Mouse (Mus musculus): Measurements from ENCODE around the gene Olfr924. TPM values are rescaled to one million over a fixed set of nuclear protein-coding genes. Genes with fewer than 3 reads are reported as not detected.
"Not testable (repeated sequence)": the region's sequence is repeated elsewhere in the genome, so short reads cannot be mapped to it uniquely, and the experiment has no call there.

The Olfr924 gene
- 0.05 TPM in 1 of 2 replicates, not detected in the other for polyA plus RNA-seq (2012; rRNA removed)

- 78% methylated on average over 1 of the region's 1 CpGs for WGBS
- DNase-seq, result no peak
- no peak for TF ChIP-seq CTCF (IDR thresholded peaks at IDR 0.05; ENCODE audit: borderline replicate concordance, insufficient read depth, low read depth, low read length)
- no peak for TF ChIP-seq POLR2A (IDR thresholded peaks at IDR 0.05; ENCODE audit: borderline replicate concordance, insufficient read depth, low read length)
Measured at GRCm38 (mm10) chr9:38844149-38844548, at the start of gene Olfr924. Gene Olfr924, plus strand, starts transcription at chr9:38844449.

GRCm38 (mm10) chr9:38805696-38806095 lies 38.6 kb upstream of the Olfr924 start:
- no peak for TF ChIP-seq CTCF (IDR thresholded peaks at IDR 0.05; ENCODE audit: borderline replicate concordance, insufficient read depth, low read depth, low read length)
- no peak for TF ChIP-seq POLR2A (IDR thresholded peaks at IDR 0.05; ENCODE audit: borderline replicate concordance, insufficient read depth, low read length)
- no peaks in the 10 kb centered on the region for H3K4me1 ChIP-seq (ENCODE audit: control insufficient read depth, insufficient read depth, low read length)
- DNase-seq, result no peak

More at GRCm38 (mm10) chr9:38844149-38844548, at the start of gene Olfr924:
- Histone ChIP-seq H3K27ac (ENCODE audit: insufficient read depth, low read length) (no peak within 1 kb of the TSS), H3K27me3 (ENCODE audit: control insufficient read depth, insufficient read depth, low read length) (no peaks in the 10 kb centered on the region), H3K4me1 (ENCODE audit: control insufficient read depth, insufficient read depth, low read length) (no peaks in the 10 kb centered on the region), H3K4me3 (replicated peaks; ENCODE audit: insufficient read depth, low read depth, low read length) (no peak within 1 kb of the TSS)

GRCm38 (mm10) chr9:38814314-38814713 lies 29.9 kb upstream of the Olfr924 start, which contains the start of gene Olfr922:
Gene Olfr922, plus strand, starts transcription at chr9:38814614.
- no peaks in the 10 kb centered on the region for H3K4me1 ChIP-seq (ENCODE audit: control insufficient read depth, insufficient read depth, low read length)
- DNase-seq, result no peak
- H3K4me3 ChIP-seq (replicated peaks; ENCODE audit: insufficient read depth, low read depth, low read length), result no peak within 1 kb of the TSS
- 60% methylated on average over 2 of the region's 2 CpGs for WGBS
- no peak within 1 kb of the TSS for H3K27ac ChIP-seq (ENCODE audit: insufficient read depth, low read length)
- H3K27me3 ChIP-seq (ENCODE audit: control insufficient read depth, insufficient read depth, low read length), result no peaks in the 10 kb centered on the region
- TF ChIP-seq CTCF (IDR thresholded peaks at IDR 0.05; ENCODE audit: borderline replicate concordance, insufficient read depth, low read depth, low read length), result no peak
- no peak for TF ChIP-seq POLR2A (IDR thresholded peaks at IDR 0.05; ENCODE audit: borderline replicate concordance, insufficient read depth, low read length)

More at GRCm38 (mm10) chr9:38805696-38806095, 38.6 kb upstream of the Olfr924 start:
- Histone ChIP-seq H3K27ac (ENCODE audit: insufficient read depth, low read length) (no peak overlapping the region), H3K4me3 (replicated peaks; ENCODE audit: insufficient read depth, low read depth, low read length) (no peak overlapping the region), H3K27me3 (ENCODE audit: control insufficient read depth, insufficient read depth, low read length) (no peaks in the 10 kb centered on the region)

GRCm38 (mm10) chr9:38815458-38815986 lies 28.7 kb upstream of the Olfr924 start:
- Histone ChIP-seq H3K27me3 (ENCODE audit: control insufficient read depth, insufficient read depth, low read length) (no peaks in the 10 kb centered on the region), H3K27ac (ENCODE audit: insufficient read depth, low read length) (no peak overlapping the region), H3K4me3 (replicated peaks; ENCODE audit: insufficient read depth, low read depth, low read length) (no peak overlapping the region), H3K4me1 (ENCODE audit: control insufficient read depth, insufficient read depth, low read length) (no peaks in the 10 kb centered on the region)
- no peak for DNase-seq
- no peak for TF ChIP-seq POLR2A (IDR thresholded peaks at IDR 0.05; ENCODE audit: borderline replicate concordance, insufficient read depth, low read length)
- no peak for TF ChIP-seq CTCF (IDR thresholded peaks at IDR 0.05; ENCODE audit: borderline replicate concordance, insufficient read depth, low read depth, low read length)
- 70% methylated on average over 1 of the region's 1 CpGs for WGBS

- no peak for TF ChIP-seq CTCF (IDR thresholded peaks at IDR 0.05; ENCODE audit: borderline replicate concordance, insufficient read depth, low read depth, low read length)
- no peak for TF ChIP-seq POLR2A (IDR thresholded peaks at IDR 0.05; ENCODE audit: borderline replicate concordance, insufficient read depth, low read length)
- WGBS, result 76% methylated on average over 1 of the region's 1 CpGs
- no peaks in the 10 kb centered on the region for H3K4me1 ChIP-seq (ENCODE audit: control insufficient read depth, insufficient read depth, low read length)
Measured at GRCm38 (mm10) chr9:38826245-38826644, 18.0 kb upstream of the Olfr924 start, which contains the start of gene Olfr923. Gene Olfr923, plus strand, starts transcription at chr9:38826545.

GRCm38 (mm10) chr9:38833027-38833426 lies 11.2 kb upstream of the Olfr924 start:
- 70% methylated on average over 2 of the region's 2 CpGs for WGBS
- Histone ChIP-seq H3K27me3 (ENCODE audit: control insufficient read depth, insufficient read depth, low read length) (no peaks in the 10 kb centered on the region), H3K4me3 (replicated peaks; ENCODE audit: insufficient read depth, low read depth, low read length) (no peak overlapping the region), H3K27ac (ENCODE audit: insufficient read depth, low read length) (no peak overlapping the region), H3K4me1 (ENCODE audit: control insufficient read depth, insufficient read depth, low read length) (no peaks in the 10 kb centered on the region)
- no peak for DNase-seq
- TF ChIP-seq CTCF (IDR thresholded peaks at IDR 0.05; ENCODE audit: borderline replicate concordance, insufficient read depth, low read depth, low read length) (no peak), POLR2A (IDR thresholded peaks at IDR 0.05; ENCODE audit: borderline replicate concordance, insufficient read depth, low read length) (no peak)

More at GRCm38 (mm10) chr9:38826245-38826644, 18.0 kb upstream of the Olfr924 start, which contains the start of gene Olfr923:
- H3K27me3 ChIP-seq (ENCODE audit: control insufficient read depth, insufficient read depth, low read length), result no peaks in the 10 kb centered on the region
- no peak within 1 kb of the TSS for H3K4me3 ChIP-seq (replicated peaks; ENCODE audit: insufficient read depth, low read depth, low read length)
- no peak within 1 kb of the TSS for H3K27ac ChIP-seq (ENCODE audit: insufficient read depth, low read length)
- DNase-seq, result no peak

DNA sequence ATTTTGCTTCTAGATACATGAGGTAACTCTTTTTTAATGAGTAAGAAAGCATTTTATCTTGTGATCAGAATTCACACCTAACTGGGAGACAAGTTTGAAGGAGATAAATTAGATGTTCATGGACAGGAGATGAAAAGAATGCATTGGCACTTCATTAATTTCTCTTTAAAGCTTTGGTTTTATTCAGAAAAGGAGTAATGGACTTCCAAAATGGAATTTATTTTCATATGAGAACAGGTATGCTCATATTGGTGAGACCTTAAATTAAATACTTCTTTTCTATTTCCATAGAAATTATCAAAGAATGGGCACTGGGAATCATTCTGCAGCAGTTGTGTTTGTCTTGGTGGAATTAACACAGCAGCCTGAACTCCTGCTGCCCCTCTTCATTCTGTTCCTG lies 10.5 kb downstream of the Olfr924 start, which contains the start of gene Olfr26:
Gene Olfr26 (plus strand): TSS at position 301 of the 400 bp plus-strand sequence.
- TF ChIP-seq POLR2A (IDR thresholded peaks at IDR 0.05; ENCODE audit: borderline replicate concordance, insufficient read depth, low read length), result no peak
- TF ChIP-seq CTCF (IDR thresholded peaks at IDR 0.05; ENCODE audit: borderline replicate concordance, insufficient read depth, low read depth, low read length), result no peak
- no peak within 1 kb of the TSS for H3K4me3 ChIP-seq (replicated peaks; ENCODE audit: insufficient read depth, low read depth, low read length)
- H3K27ac ChIP-seq (ENCODE audit: insufficient read depth, low read length), result no peak within 1 kb of the TSS
- H3K27me3 ChIP-seq (ENCODE audit: control insufficient read depth, insufficient read depth, low read length), result no peaks in the 10 kb centered on the region
- no peaks in the 10 kb centered on the region for H3K4me1 ChIP-seq (ENCODE audit: control insufficient read depth, insufficient read depth, low read length)
- no peak for DNase-seq

- not testable (repeated sequence) for H3K27ac ChIP-seq (ENCODE audit: insufficient read depth, low read length); H3K4me1 ChIP-seq (ENCODE audit: control insufficient read depth, insufficient read depth, low read length); DNase-seq; H3K4me3 ChIP-seq (replicated peaks; ENCODE audit: insufficient read depth, low read depth, low read length); H3K27me3 ChIP-seq (ENCODE audit: control insufficient read depth, insufficient read depth, low read length)
- 59% methylated on average over 2 of the region's 2 CpGs for WGBS
Measured at GRCm38 (mm10) chr9:38874880-38875279, 30.6 kb downstream of the Olfr924 start.

Data from cerebellum, adult 2 months (tissue).